Mouse (Mus musculus) liver, embryonic 14.5 days (tissue): Measurements from ENCODE around the gene Ss18l1. TPM values are rescaled to one million over a fixed set of nuclear protein-coding genes. Genes with fewer than 3 reads are reported as not detected.

ENCODE experiments used
- ATAC-seq: fragments of 200-750 bp; cut with Nextera tagmentation; 2 replicates; pipeline ENCODE4 v1.8.0; 2017; ENCODE audit warnings: moderate number of reproducible peaks, mild to moderate bottlenecking, moderate library complexity; ENCODE audit not compliant: insufficient read depth
- DNase-seq, 3 experiments: peaks; one replicate each; pipeline ENCODE4 v3.0.0-alpha.2; 2012 to 2013; ENCODE audit warnings: low read depth in 3 of 3, low spot score in 3 of 3
- H3K27ac ChIP-seq: fragments of 300-500 bp; sonication (generic); 2 replicates; pipeline ENCODE4 v1.5.1; 2014; ENCODE audit warnings: moderate library complexity, mild to moderate bottlenecking, control low read depth, inconsistent platforms
- H3K27me3 ChIP-seq: fragments of 300-500 bp; sonication (generic); 2 replicates; pipeline ENCODE4 v1.6.1; 2014; ENCODE audit warnings: mild to moderate bottlenecking, low read length, moderate library complexity; ENCODE audit not compliant: control insufficient read depth, insufficient read depth
- H3K36me3 ChIP-seq: fragments of 300-500 bp; sonication (generic); replicated peaks from 2 replicates; pipeline ENCODE4 v1.6.1; 2014; ENCODE audit warnings: low read depth; ENCODE audit not compliant: control insufficient read depth, insufficient read depth
- H3K4me1 ChIP-seq, 2 experiments: fragments of 200-500 bp in 1 of 2; fragments of 300-500 bp in 1 of 2; sonication (generic) in 1 of 2; replicated peaks; 2 replicates each; pipeline ENCODE4 v1.6.1; 2012 to 2014; ENCODE audit warnings: antibody characterized with exemption in 1 of 2, inconsistent platforms in 1 of 2, low read length in 1 of 2; ENCODE audit not compliant: control insufficient read depth in 2 of 2, insufficient read depth in 2 of 2
- H3K4me2 ChIP-seq: fragments of 300-500 bp; sonication (generic); 2 replicates; pipeline ENCODE4 v1.6.1; 2014; ENCODE audit warnings: low read depth, mild to moderate bottlenecking, control low read depth, moderate library complexity
- H3K4me3 ChIP-seq, 2 experiments: fragments of 200-500 bp in 1 of 2; fragments of 300-500 bp in 1 of 2; sonication (generic) in 1 of 2; 2 replicates each; pipeline ENCODE4 v1.5.1; 2012 to 2014; ENCODE audit warnings: low read depth in 2 of 2, low read length in 2 of 2, mild to moderate bottlenecking in 2 of 2, control low read depth in 1 of 2, inconsistent platforms in 1 of 2, moderate library complexity in 1 of 2; ENCODE audit not compliant: insufficient read depth in 1 of 2
- H3K9ac ChIP-seq: fragments of 300-500 bp; sonication (generic); replicated peaks from 2 replicates; pipeline ENCODE4 v1.6.1; 2014; ENCODE audit warnings: mild to moderate bottlenecking, control low read depth, moderate library complexity
- H3K9me3 ChIP-seq: fragments of 300-500 bp; sonication (generic); 2 replicates; pipeline ENCODE4 v1.6.1; 2016; ENCODE audit warnings: low read length, mixed read lengths; ENCODE audit not compliant: control insufficient read depth
- CTCF ChIP-seq: IDR thresholded peaks from 2 replicates; pipeline ENCODE4 v1.5.1; 2016; ENCODE audit warnings: antibody characterized with exemption, low read depth, control low read depth
- EP300 ChIP-seq: IDR thresholded peaks from 2 replicates; pipeline ENCODE4 v1.6.1; 2016; ENCODE audit warnings: antibody characterized with exemption, low read depth
- WGBS: fragments of 180-500 bp; shearing (Covaris S2); extraction: QIAGEN DNeasy Blood & Tissue Kit; methylation state at CpG from one replicate; pipeline ENCODE4 v1.1.7; 2014; ENCODE audit not compliant: insufficient replicate concordance; 5-methylcytosine and 5-hydroxymethylcytosine counted together
- polyA plus RNA-seq, 2 experiments: library from polyadenylated mRNA; depleted of rRNA in 1 of 2; stranded (reverse) in 1 of 2; unstranded in 1 of 2; fragments of >200 nt; fragmentation: Nextera tagmentation in 1 of 2; extraction: Ambion mirVana in 1 of 2; gene quantifications; 2 replicates each; pipeline versions ENCODE4 v1.2.1 to v1.2.3; 2012 to 2014

The Ss18l1 gene
- polyA plus RNA-seq, 2 experiments = 0.37 to 1.3 TPM

- no peaks in the 10 kb centered on the region for H3K9me3 ChIP-seq
- H3K27ac ChIP-seq = no peak overlapping the region
- peaks cover 9 to 13% of the 10 kb centered on the region in 2 experiments for H3K4me1 ChIP-seq
- peaks cover 3% of the 10 kb centered on the region for H3K27me3 ChIP-seq
- no peak for DNase-seq
- no peak overlapping the region for H3K4me3 ChIP-seq
- H3K4me2 ChIP-seq = no peak overlapping the region
- ATAC-seq = no peak
- no peak overlapping the region for H3K9ac ChIP-seq
- peaks cover under 1% of the 10 kb centered on the region for H3K36me3 ChIP-seq
- 37% methylated on average over 4 of the region's 4 CpGs for WGBS
- peak; percentile 78 for TF ChIP-seq CTCF
- TF ChIP-seq EP300 = no peak
Observed at GRCm38 (mm10) chr2:180045283-180045682, 3.0 kb downstream of the Ss18l1 start.

GRCm38 (mm10) chr2:180047580-180047979 lies 5.3 kb downstream of the Ss18l1 start:
- peaks cover 0 to 6% of the 10 kb centered on the region in 2 experiments; a peak in 3 of 4 replicates for H3K4me1 ChIP-seq
- H3K4me2 ChIP-seq = no peak overlapping the region
- ATAC-seq (no peak), DNase-seq (no peak)
- no peak overlapping the region for H3K4me3 ChIP-seq
- WGBS = 61% methylated on average over 3 of the region's 3 CpGs
- H3K36me3 ChIP-seq = no peaks in the 10 kb centered on the region
- TF ChIP-seq EP300 (no peak), CTCF (no peak)
- H3K9me3 ChIP-seq = no peaks in the 10 kb centered on the region
- H3K27me3 ChIP-seq = peaks cover 3% of the 10 kb centered on the region
- no peak overlapping the region for H3K27ac ChIP-seq
- no peak overlapping the region for H3K9ac ChIP-seq

GRCm38 (mm10) chr2:180047980-180048635 lies 5.8 kb downstream of the Ss18l1 start:
- H3K4me1 ChIP-seq = peaks cover 0 to 6% of the 10 kb centered on the region in 2 experiments; a peak in 3 of 4 replicates
- H3K4me3 ChIP-seq = no peak overlapping the region
- H3K4me2 ChIP-seq = no peak overlapping the region
- TF ChIP-seq CTCF = no peak
- TF ChIP-seq EP300 = no peak
- peaks cover 3% of the 10 kb centered on the region for H3K27me3 ChIP-seq
- 80% methylated on average over 18 of the region's 18 CpGs for WGBS
- DNase-seq (no peak), ATAC-seq (no peak)
- H3K9ac ChIP-seq = no peak overlapping the region
- no peaks in the 10 kb centered on the region for H3K36me3 ChIP-seq
- no peaks in the 10 kb centered on the region for H3K9me3 ChIP-seq
- H3K27ac ChIP-seq = no peak overlapping the region

- no peak for TF ChIP-seq EP300
- peak; percentile 96 for TF ChIP-seq CTCF
- WGBS = 23% methylated on average over 5 of the region's 5 CpGs
- peak; percentile 46 for ATAC-seq
Observed at GRCm38 (mm10) chr2:180050986-180051385, 8.7 kb downstream of the Ss18l1 start.

GRCm38 (mm10) chr2:180051986-180052733 lies 9.9 kb downstream of the Ss18l1 start:
- H3K27me3 ChIP-seq = no peaks in the 10 kb centered on the region
- DNase-seq (no peak), ATAC-seq (no peak)
- H3K36me3 ChIP-seq = no peaks in the 10 kb centered on the region
- TF ChIP-seq CTCF (peak; percentile 73), EP300 (no peak)
- no peaks in the 10 kb centered on the region for H3K4me1 ChIP-seq
- no peak overlapping the region for H3K4me2 ChIP-seq
- WGBS = 82% methylated on average over 14 of the region's 14 CpGs
- no peak overlapping the region for H3K4me3 ChIP-seq
- no peaks in the 10 kb centered on the region for H3K9me3 ChIP-seq
- H3K27ac ChIP-seq = no peak overlapping the region
- no peak overlapping the region for H3K9ac ChIP-seq

More at GRCm38 (mm10) chr2:180050986-180051385, 8.7 kb downstream of the Ss18l1 start:
- H3K27ac ChIP-seq = no peak overlapping the region
- no peaks in the 10 kb centered on the region for H3K9me3 ChIP-seq
- H3K36me3 ChIP-seq = no peaks in the 10 kb centered on the region
- H3K9ac ChIP-seq = no peak overlapping the region
- DNase-seq = peak; percentile 54 to 61 (median 58)
- H3K4me2 ChIP-seq = no peak overlapping the region
- no peak overlapping the region for H3K4me3 ChIP-seq
- no peaks in the 10 kb centered on the region for H3K4me1 ChIP-seq
- no peaks in the 10 kb centered on the region for H3K27me3 ChIP-seq
